Mouse (Mus musculus): Measurements from ENCODE around the gene Litaf. TPM values are rescaled to one million over a fixed set of nuclear protein-coding genes. Genes with fewer than 3 reads are reported as not detected.
"Not testable (repeated sequence)": the region's sequence is repeated elsewhere in the genome, so short reads cannot be mapped to it uniquely, and the experiment has no call there.

Litaf gene
- polyA plus RNA-seq, 1 experiment, result 17.7 TPM

DNA sequence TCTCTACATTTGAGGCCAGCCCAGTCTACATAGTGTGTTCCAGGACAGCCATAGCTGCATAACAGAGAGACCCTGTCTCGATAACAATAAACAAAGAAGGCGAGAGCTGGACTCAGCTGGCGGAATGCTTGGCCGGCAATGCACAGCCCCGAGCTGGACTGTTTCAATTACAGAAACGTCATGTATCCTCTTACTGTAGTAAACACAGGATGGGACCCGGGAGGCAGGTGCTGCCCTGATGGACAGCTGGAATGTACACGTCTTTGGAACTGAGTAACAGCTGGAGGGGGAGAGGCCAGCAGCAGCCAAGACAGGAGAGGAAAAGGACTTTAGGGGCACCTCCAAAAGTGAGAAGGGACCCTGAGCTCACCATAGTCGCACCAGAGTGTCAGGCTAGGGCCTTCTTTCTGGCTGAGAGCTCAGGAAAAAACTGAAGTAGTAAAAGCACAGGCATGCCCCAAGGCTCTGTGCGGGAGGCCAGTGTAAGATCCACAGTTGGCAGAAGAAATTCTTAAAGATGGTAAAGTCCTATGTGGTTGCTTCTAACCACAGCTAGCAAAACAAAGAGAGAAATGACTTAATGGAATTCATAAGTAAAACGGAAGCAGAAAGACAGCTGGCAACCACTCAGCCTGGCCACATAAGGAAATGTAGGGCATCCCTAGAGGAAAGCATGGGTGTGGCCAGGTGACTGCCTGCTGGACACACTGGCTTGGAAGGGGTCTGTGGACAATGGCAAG is 86.7 kb downstream of the Litaf start:
- no peak overlapping the region for H3K27ac ChIP-seq (ENCODE audit: control insufficient read depth, insufficient read depth, low read depth, low read length)
- H3K4me3 ChIP-seq (ENCODE audit: control insufficient read depth, low read depth, low read length), result no peak overlapping the region
- no peaks in the 10 kb centered on the region; the same call in 1 of the 2 replicates for H3K4me1 ChIP-seq (ENCODE audit: control insufficient read depth, insufficient read depth, low read length)
- H3K36me3 ChIP-seq (ENCODE audit: control insufficient read depth, insufficient read depth, low read length), result no peaks in the 10 kb centered on the region
- TF ChIP-seq POLR2A (IDR thresholded peaks at IDR 0.05; ENCODE audit: control insufficient read depth, low read depth, low read length), result no peak
- no peak for TF ChIP-seq CTCF (IDR thresholded peaks at IDR 0.05; ENCODE audit: control insufficient read depth, insufficient read depth, insufficient replicate concordance, low read depth, low read length)
- no peaks in the 10 kb centered on the region for H3K27me3 ChIP-seq (ENCODE audit: control insufficient read depth, insufficient read depth, low read length)

DNA sequence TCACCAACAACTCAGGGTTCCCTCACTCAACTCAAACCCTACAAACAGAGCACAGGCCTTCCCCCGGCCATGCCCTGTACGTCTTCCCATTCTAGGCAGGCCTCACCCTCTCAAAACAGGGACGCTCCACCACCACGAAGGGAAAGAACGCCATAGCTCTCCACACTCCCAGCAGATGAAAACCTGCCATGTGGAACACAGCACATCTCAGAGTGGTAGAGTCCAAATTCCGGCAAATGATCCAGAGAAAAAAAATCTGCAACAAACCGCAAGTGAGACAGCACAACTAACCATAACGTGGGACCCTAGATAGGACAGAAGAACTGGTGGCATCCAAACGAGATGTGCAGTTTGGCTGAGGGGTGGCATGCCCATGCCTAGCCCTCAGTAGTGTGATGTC is 88.1 kb downstream of the Litaf start:
- no peaks in the 10 kb centered on the region; the same call in none of the 2 replicates for H3K4me1 ChIP-seq (ENCODE audit: control insufficient read depth, insufficient read depth, low read length)

DNA sequence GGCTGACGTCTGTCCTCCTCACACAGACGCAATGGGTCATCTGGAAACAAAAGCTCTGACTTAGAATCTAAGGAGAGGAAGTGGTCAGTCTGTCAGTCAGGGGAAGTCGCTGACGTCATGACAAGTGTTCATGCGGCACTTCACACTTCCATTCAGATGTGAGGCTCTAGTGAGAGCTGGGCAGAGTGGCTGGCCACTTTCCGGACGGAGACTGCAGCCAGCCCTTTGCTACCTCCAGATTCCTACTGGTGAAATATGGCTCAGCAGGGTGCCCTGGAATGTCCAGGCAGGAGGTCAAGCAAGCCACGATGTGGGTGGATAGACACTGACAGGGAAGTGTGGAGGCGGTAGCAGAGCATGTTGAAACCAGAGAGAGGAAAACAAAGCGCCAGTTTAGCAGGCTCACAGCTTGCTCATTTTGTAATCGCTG is 89.7 kb downstream of the Litaf start:
- H3K36me3 ChIP-seq (ENCODE audit: control insufficient read depth, insufficient read depth, low read length), result no peaks in the 10 kb centered on the region
- TF ChIP-seq CTCF (IDR thresholded peaks at IDR 0.05; ENCODE audit: control insufficient read depth, insufficient read depth, insufficient replicate concordance, low read depth, low read length) (no peak), POLR2A (IDR thresholded peaks at IDR 0.05; ENCODE audit: control insufficient read depth, low read depth, low read length) (no peak)
- no peaks in the 10 kb centered on the region; the same call in none of the 2 replicates for H3K4me1 ChIP-seq (ENCODE audit: control insufficient read depth, insufficient read depth, low read length)
- H3K27ac ChIP-seq (ENCODE audit: control insufficient read depth, insufficient read depth, low read depth, low read length), result no peak overlapping the region
- no peaks in the 10 kb centered on the region for H3K27me3 ChIP-seq (ENCODE audit: control insufficient read depth, insufficient read depth, low read length)
- no peak overlapping the region for H3K4me3 ChIP-seq (ENCODE audit: control insufficient read depth, low read depth, low read length)

More for the DNA sequence above, 88.1 kb downstream of the Litaf start:
- Histone ChIP-seq H3K4me3 (ENCODE audit: control insufficient read depth, low read depth, low read length) (no peak overlapping the region), H3K27me3 (ENCODE audit: control insufficient read depth, insufficient read depth, low read length) (no peaks in the 10 kb centered on the region), H3K36me3 (ENCODE audit: control insufficient read depth, insufficient read depth, low read length) (no peaks in the 10 kb centered on the region), H3K27ac (ENCODE audit: control insufficient read depth, insufficient read depth, low read depth, low read length) (no peak overlapping the region)
- no peak for TF ChIP-seq POLR2A (IDR thresholded peaks at IDR 0.05; ENCODE audit: control insufficient read depth, low read depth, low read length)
- no peak for TF ChIP-seq CTCF (IDR thresholded peaks at IDR 0.05; ENCODE audit: control insufficient read depth, insufficient read depth, insufficient replicate concordance, low read depth, low read length)

DNA sequence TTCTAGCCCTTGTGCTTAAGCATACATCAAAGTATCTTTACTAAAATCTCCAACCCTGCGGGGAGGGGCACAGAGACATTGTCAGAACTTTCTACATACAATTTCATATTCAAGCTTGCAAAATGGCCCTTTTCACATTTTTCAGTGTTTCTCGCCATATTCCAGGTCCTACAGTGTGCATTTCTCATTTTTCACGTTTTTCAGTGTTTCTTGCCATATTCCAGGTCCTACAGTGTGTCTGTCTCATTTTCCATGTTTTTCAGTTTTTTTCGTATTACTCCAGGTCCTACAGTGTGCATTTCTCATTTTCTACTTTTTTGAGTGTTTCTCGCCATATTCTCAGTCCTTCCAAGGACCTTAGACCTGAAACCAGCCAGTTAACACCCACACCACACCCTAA is 91.0 kb downstream of the Litaf start:
- Histone ChIP-seq H3K4me1 (ENCODE audit: control insufficient read depth, insufficient read depth, low read length) (no peaks in the 10 kb centered on the region; the same call in none of the 2 replicates), H3K27ac (ENCODE audit: control insufficient read depth, insufficient read depth, low read depth, low read length) (no peak overlapping the region)
- TF ChIP-seq CTCF (IDR thresholded peaks at IDR 0.05; ENCODE audit: control insufficient read depth, insufficient read depth, insufficient replicate concordance, low read depth, low read length) (no peak), POLR2A (IDR thresholded peaks at IDR 0.05; ENCODE audit: control insufficient read depth, low read depth, low read length) (no peak)

DNA sequence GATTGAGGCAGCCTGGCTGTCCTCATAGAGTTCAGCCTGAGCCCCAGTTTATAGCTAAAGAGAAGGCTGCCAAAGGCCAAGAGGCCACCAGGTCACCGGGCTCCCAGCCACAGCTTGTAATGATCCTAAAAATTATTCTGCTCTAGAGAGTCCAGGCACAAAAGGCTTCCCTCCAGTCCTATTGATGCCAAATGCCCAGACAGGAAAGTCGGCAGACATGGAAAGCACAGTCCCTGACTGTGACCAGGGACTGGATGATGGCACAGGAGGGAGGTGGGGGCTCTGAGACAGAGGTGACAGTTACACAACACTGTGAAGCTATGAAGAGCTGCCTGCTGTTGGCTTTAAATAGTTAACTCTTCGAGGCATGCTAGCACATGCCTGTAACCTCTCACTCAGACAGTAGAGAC is 91.9 kb downstream of the Litaf start:
- H3K4me3 ChIP-seq (ENCODE audit: control insufficient read depth, low read depth, low read length), result no peak overlapping the region
- no peak overlapping the region for H3K27ac ChIP-seq (ENCODE audit: control insufficient read depth, insufficient read depth, low read depth, low read length)
- no peaks in the 10 kb centered on the region; the same call in none of the 2 replicates for H3K4me1 ChIP-seq (ENCODE audit: control insufficient read depth, insufficient read depth, low read length)
- TF ChIP-seq CTCF (IDR thresholded peaks at IDR 0.05; ENCODE audit: control insufficient read depth, insufficient read depth, insufficient replicate concordance, low read depth, low read length), result no peak
- no peak for TF ChIP-seq POLR2A (IDR thresholded peaks at IDR 0.05; ENCODE audit: control insufficient read depth, low read depth, low read length)
- H3K36me3 ChIP-seq (ENCODE audit: control insufficient read depth, insufficient read depth, low read length), result no peaks in the 10 kb centered on the region
- no peaks in the 10 kb centered on the region for H3K27me3 ChIP-seq (ENCODE audit: control insufficient read depth, insufficient read depth, low read length)

More for the DNA sequence above, 91.0 kb downstream of the Litaf start:
- H3K4me3 ChIP-seq (ENCODE audit: control insufficient read depth, low read depth, low read length), result no peak overlapping the region
- no peaks in the 10 kb centered on the region for H3K27me3 ChIP-seq (ENCODE audit: control insufficient read depth, insufficient read depth, low read length)
- no peaks in the 10 kb centered on the region for H3K36me3 ChIP-seq (ENCODE audit: control insufficient read depth, insufficient read depth, low read length)

DNA sequence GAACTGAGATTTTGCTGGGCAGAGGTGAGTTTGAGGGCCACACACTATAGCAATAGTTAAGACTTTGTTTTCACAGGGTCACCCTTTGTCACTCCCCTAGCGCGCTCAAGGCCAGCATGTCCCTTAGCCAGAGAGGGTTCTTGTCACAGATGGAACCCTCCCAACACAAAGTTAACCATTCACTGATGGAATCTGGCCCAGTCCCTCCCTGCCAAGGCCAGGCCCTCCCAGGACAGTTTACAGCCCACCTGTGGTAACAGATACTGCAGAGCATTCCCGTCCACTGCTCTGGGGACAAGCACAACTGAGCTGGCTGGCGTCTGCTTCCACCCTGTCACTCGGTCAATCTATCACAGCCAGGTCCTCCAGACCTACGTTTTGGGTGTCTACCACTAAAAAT is 93.7 kb downstream of the Litaf start:
- TF ChIP-seq POLR2A (IDR thresholded peaks at IDR 0.05; ENCODE audit: control insufficient read depth, low read depth, low read length) (peak; percentile 27; the same call in 1 of the 2 replicates), CTCF (IDR thresholded peaks at IDR 0.05; ENCODE audit: control insufficient read depth, insufficient read depth, insufficient replicate concordance, low read depth, low read length) (no peak)
- H3K4me1 ChIP-seq (ENCODE audit: control insufficient read depth, insufficient read depth, low read length), result peaks cover 4% of the 10 kb centered on the region
- no peaks in the 10 kb centered on the region for H3K27me3 ChIP-seq (ENCODE audit: control insufficient read depth, insufficient read depth, low read length)
- H3K36me3 ChIP-seq (ENCODE audit: control insufficient read depth, insufficient read depth, low read length), result no peaks in the 10 kb centered on the region
- no peak overlapping the region for H3K27ac ChIP-seq (ENCODE audit: control insufficient read depth, insufficient read depth, low read depth, low read length)
- no peak overlapping the region for H3K4me3 ChIP-seq (ENCODE audit: control insufficient read depth, low read depth, low read length)

DNA sequence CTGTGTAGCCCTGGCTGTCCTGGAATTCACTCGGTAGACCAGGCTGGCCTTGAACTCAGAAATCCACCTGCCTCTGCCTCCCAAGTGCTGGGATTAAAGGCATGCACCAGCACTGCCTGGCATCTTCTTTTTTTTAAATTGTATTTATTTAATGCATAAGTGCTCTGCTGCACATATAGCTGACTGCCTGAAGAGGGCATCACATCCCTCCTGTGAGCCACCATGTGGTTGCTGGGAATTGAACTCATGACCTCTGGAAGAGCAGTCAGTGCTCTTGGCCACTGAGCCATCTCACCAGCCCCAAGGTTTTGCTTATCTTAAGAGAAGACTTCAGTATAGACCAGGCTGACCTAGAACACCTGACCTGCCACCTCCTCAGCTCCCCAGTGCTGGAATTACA is 96.0 kb downstream of the Litaf start:
- H3K27ac ChIP-seq (ENCODE audit: control insufficient read depth, insufficient read depth, low read depth, low read length); H3K27me3 ChIP-seq (ENCODE audit: control insufficient read depth, insufficient read depth, low read length); H3K4me1 ChIP-seq (ENCODE audit: control insufficient read depth, insufficient read depth, low read length); H3K4me3 ChIP-seq (ENCODE audit: control insufficient read depth, low read depth, low read length); H3K36me3 ChIP-seq (ENCODE audit: control insufficient read depth, insufficient read depth, low read length): not testable (repeated sequence)

Data from testis, adult 2 months (tissue).